Mouse (Mus musculus) CH12.LX (cell line): ENCODE results near the gene Rnf141. TPM values are rescaled to one million over a fixed set of nuclear protein-coding genes. Genes with fewer than 3 reads are reported as not detected.

Experiments used
- DNase-seq: peaks from one replicate; pipeline ENCODE4 v3.0.0-alpha.2; 2013; ENCODE audit errors: extremely low read depth
- H3K27ac ChIP-seq: 2 replicates; pipeline ENCODE4 v1.5.1; 2012; ENCODE audit warnings: low read depth, mild to moderate bottlenecking, control low read depth, moderate library complexity; ENCODE audit not compliant: insufficient read depth
- H3K27me3 ChIP-seq: replicated peaks from 2 replicates; pipeline ENCODE3; 2012; ENCODE audit warnings: inconsistent platforms
- H3K36me3 ChIP-seq, 2 experiments: replicated peaks in 1 of 2; 2 replicates each; pipeline versions ENCODE3 to v1.6.1; 2012; ENCODE audit warnings: inconsistent platforms in 1 of 2, low read length in 1 of 2, mild to moderate bottlenecking in 1 of 2, mixed read lengths in 1 of 2, moderate library complexity in 1 of 2; ENCODE audit not compliant: control insufficient read depth in 1 of 2, insufficient read depth in 1 of 2
- H3K4me1 ChIP-seq, 2 experiments: 2 replicates each; pipeline ENCODE4 v1.6.1; 2012; ENCODE audit warnings: inconsistent platforms in 1 of 2, moderate library complexity in 1 of 2; ENCODE audit not compliant: insufficient read depth in 2 of 2, control insufficient read depth in 1 of 2
- H3K4me2 ChIP-seq: 2 replicates; pipeline ENCODE4 v1.6.1; 2012; ENCODE audit warnings: low read depth, mild to moderate bottlenecking, control low read depth; ENCODE audit not compliant: poor library complexity, insufficient read depth, severe bottlenecking
- H3K4me3 ChIP-seq, 3 experiments: fragments of 150-350 bp in 1 of 3; sonication (generic) in 1 of 3; replicated peaks in 1 of 3; 2 replicates each; pipeline versions ENCODE3 to v1.5.1; 2011 to 2012; ENCODE audit warnings: low read depth in 2 of 3, low read length in 2 of 3, mild to moderate bottlenecking in 2 of 3, moderate library complexity in 2 of 3, control low read depth in 1 of 3, improper control_type of control experiment in 1 of 3, inconsistent platforms in 1 of 3, mixed read lengths in 1 of 3; ENCODE audit not compliant: poor library complexity in 1 of 3
- H3K79me2 ChIP-seq: replicated peaks from 2 replicates; pipeline ENCODE4 v1.6.1; 2012; ENCODE audit warnings: mild to moderate bottlenecking, moderate library complexity; ENCODE audit not compliant: control insufficient read depth, poor library complexity, insufficient read depth, severe bottlenecking; ENCODE audit errors: extremely low read depth
- H3K9ac ChIP-seq: 2 replicates; pipeline ENCODE4 v1.6.1; 2012; ENCODE audit warnings: low read depth, mild to moderate bottlenecking, control low read depth, moderate library complexity; ENCODE audit not compliant: insufficient read depth
- H3K9me3 ChIP-seq: replicated peaks from 2 replicates; pipeline ENCODE3; 2012; ENCODE audit warnings: low read length, inconsistent platforms, mixed read lengths
- BHLHE40 ChIP-seq: IDR thresholded peaks from 2 replicates; pipeline ENCODE4 v1.6.1; 2011; ENCODE audit warnings: mild to moderate bottlenecking, low read depth, low read length, improper control_type of control experiment
- E2F4 ChIP-seq: IDR thresholded peaks from 2 replicates; pipeline ENCODE4 v1.6.1; 2011; ENCODE audit warnings: low read depth, low read length, improper control_type of control experiment; ENCODE audit not compliant: insufficient replicate concordance
- GABPA ChIP-seq: IDR thresholded peaks from 2 replicates; pipeline ENCODE4 v1.6.1; 2012; ENCODE audit warnings: low read depth, low read length, improper control_type of control experiment, inconsistent platforms; ENCODE audit not compliant: insufficient replicate concordance
- HCFC1 ChIP-seq: IDR thresholded peaks from 2 replicates; pipeline ENCODE4 v1.6.1; 2012; ENCODE audit warnings: low read depth, mild to moderate bottlenecking, inconsistent platforms, low read length, improper control_type of control experiment
- JUN ChIP-seq: IDR thresholded peaks from 2 replicates; pipeline ENCODE4 v1.6.1; 2011; ENCODE audit warnings: low read depth, mild to moderate bottlenecking, low read length, improper control_type of control experiment, moderate library complexity; ENCODE audit not compliant: insufficient read depth
- KAT2A ChIP-seq: IDR thresholded peaks from 2 replicates; pipeline ENCODE4 v1.6.1; 2012; ENCODE audit warnings: low read length, improper control_type of control experiment, inconsistent platforms; ENCODE audit not compliant: insufficient replicate concordance
- MAX ChIP-seq: IDR thresholded peaks from 2 replicates; pipeline ENCODE4 v1.6.1; 2011; ENCODE audit warnings: low read length, improper control_type of control experiment
- MEF2A ChIP-seq: IDR thresholded peaks from 2 replicates; pipeline ENCODE4 v1.6.1; 2014; ENCODE audit warnings: low read depth, mild to moderate bottlenecking, inconsistent platforms, low read length, improper control_type of control experiment, borderline replicate concordance
- MXI1 ChIP-seq: IDR thresholded peaks from 2 replicates; pipeline ENCODE4 v1.6.1; 2011; ENCODE audit warnings: mild to moderate bottlenecking, low read depth, low read length, improper control_type of control experiment
- NRF1 ChIP-seq: IDR thresholded peaks from 2 replicates; pipeline ENCODE4 v1.6.1; 2014; ENCODE audit warnings: low read depth, mild to moderate bottlenecking, inconsistent platforms, low read length, improper control_type of control experiment, moderate library complexity
- POLR2A ChIP-seq: IDR thresholded peaks from 2 replicates; pipeline ENCODE4 v1.6.1; 2011; ENCODE audit warnings: low read depth, mild to moderate bottlenecking, improper control_type of control experiment, low read length
- RAD21 ChIP-seq: IDR thresholded peaks from 2 replicates; pipeline ENCODE4 v1.6.1; 2011; ENCODE audit warnings: low read depth, mild to moderate bottlenecking, low read length, improper control_type of control experiment, moderate library complexity
- RCOR1 ChIP-seq: conservative IDR thresholded peaks from 2 replicates; pipeline ENCODE4 v1.6.1; 2012; ENCODE audit warnings: low read depth, mild to moderate bottlenecking, inconsistent platforms, low read length, improper control_type of control experiment
- SIN3A ChIP-seq: IDR thresholded peaks from 2 replicates; pipeline ENCODE4 v1.6.1; 2012; ENCODE audit warnings: low read length, improper control_type of control experiment, inconsistent platforms
- TBP ChIP-seq: conservative IDR thresholded peaks from 2 replicates; pipeline ENCODE4 v1.6.1; 2011; ENCODE audit warnings: low read depth, low read length, improper control_type of control experiment
- TCF12 ChIP-seq: IDR thresholded peaks from 2 replicates; pipeline ENCODE4 v1.6.1; 2014; ENCODE audit warnings: low read depth, mild to moderate bottlenecking, inconsistent platforms, low read length, improper control_type of control experiment
- UBTF ChIP-seq: IDR thresholded peaks from 2 replicates; pipeline ENCODE4 v1.6.1; 2012; ENCODE audit warnings: low read depth, mild to moderate bottlenecking, inconsistent platforms, low read length, improper control_type of control experiment, moderate library complexity
- ZC3H11A ChIP-seq: IDR thresholded peaks from 2 replicates; pipeline ENCODE4 v1.6.1; 2012; ENCODE audit warnings: low read depth, mild to moderate bottlenecking, inconsistent platforms, low read length, improper control_type of control experiment
- ZKSCAN1 ChIP-seq: IDR thresholded peaks from 2 replicates; pipeline ENCODE4 v1.6.1; 2012; ENCODE audit warnings: low read depth, inconsistent platforms, low read length, improper control_type of control experiment, borderline replicate concordance
- dilution Hi-C: fragments of 300-500 bp; cut with MboI; formaldehyde crosslinking; loops from 2 replicates; pipeline ENCODE4 v1.14.3; 2020; ENCODE audit warnings: low sequenced_read_pairs; ENCODE audit not compliant: extremely low pct_unique_long_range_greater_than_20kb, extremely low pct_ligation_motif_present
- in situ Hi-C: fragments of 300-500 bp; cut with MboI; formaldehyde crosslinking; loops from 3 replicates; pipeline ENCODE4 v1.14.3; 2019; ENCODE audit warnings: low sequenced_read_pairs, low pct_ligation_motif_present, low pct_unique_long_range_greater_than_20kb, mixed read lengths
- polyA plus RNA-seq: library from polyadenylated mRNA; unstranded; fragments of >175 nt; gene quantifications from 2 replicates; pipeline ENCODE4 v1.2.1, GENCODE M21; 2012; ENCODE audit warnings: low read depth; ENCODE audit not compliant: insufficient read length
- total RNA-seq, 2 experiments: library from RNA; depleted of rRNA; stranded (reverse); fragments of 300-350 nt in 1 of 2; fragments of >200 nt in 1 of 2; gene quantifications; 2 replicates each; pipeline ENCODE4 v1.2.3; 2012 to 2014

Rnf141 gene
- total and polyA plus RNA-seq, 3 experiments = 16.1 to 21.5 (median 18.1) TPM

- TF ChIP-seq MEF2A = 0 out of 2 replicates have a peak, but pooled peaks have one; percentile 19
- peak; percentile 93 for TF ChIP-seq SIN3A
- no peak for TF ChIP-seq ZC3H11A
- peak; percentile 48; the same call in 1 of the 2 replicates for TF ChIP-seq TBP
- peak; percentile 56 for TF ChIP-seq HCFC1
- TF ChIP-seq RCOR1 = 0 out of 2 replicates have a peak, but pooled peaks have one; percentile 46
- no peak for TF ChIP-seq ZKSCAN1
- TF ChIP-seq NRF1 = no peak
- TF ChIP-seq MAX = peak; percentile 53
- TF ChIP-seq, all 38 proteins: peak for 20
Measured at GRCm38 (mm10) chr7:110840332-110840731, 3.9 kb downstream of the Rnf141 start (continued).

- dilution Hi-C loops (no loop called here), in situ Hi-C loops (no loop called here)
- no peaks in the 10 kb centered on the region for H3K27me3 ChIP-seq
- no peak overlapping the region for H3K4me3 ChIP-seq
- H3K9ac ChIP-seq = no peak overlapping the region
- H3K9me3 ChIP-seq = no peaks in the 10 kb centered on the region
- H3K4me2 ChIP-seq = no peak overlapping the region
- TF ChIP-seq UBTF (no peak), NRF1 (no peak), TCF12 (no peak), HCFC1 (no peak), JUN (no peak), MXI1 (no peak), KAT2A (no peak), BHLHE40 (no peak), TBP (no peak), E2F4 (no peak), GABPA (no peak), MEF2A (no peak), POLR2A (no peak), RCOR1 (no peak), RAD21 (no peak)
- no peak for DNase-seq
- H3K79me2 ChIP-seq = no peaks in the 10 kb centered on the region; the same call in 1 of the 2 replicates
- no peak overlapping the region for H3K27ac ChIP-seq
- H3K4me1 ChIP-seq = peaks cover 0 to 1% of the 10 kb centered on the region in 2 experiments; a peak in 1 of 4 replicates
- peaks cover 19 to 46% of the 10 kb centered on the region in 2 experiments for H3K36me3 ChIP-seq
Measured at GRCm38 (mm10) chr7:110834522-110834921, 9.7 kb downstream of the Rnf141 start.
